Mouse (Mus musculus) bone marrow, adult 2 months (tissue): ENCODE measurements around the gene Chgb. TPM values are rescaled to one million over a fixed set of nuclear protein-coding genes. Genes with fewer than 3 reads are reported as not detected.

Experiments used
- H3K27ac ChIP-seq: fragments of 200-500 bp; 2 replicates; pipeline ENCODE4 v1.5.1; 2012; ENCODE audit warnings: low read depth, mild to moderate bottlenecking, control low read depth, inconsistent platforms, low read length; ENCODE audit not compliant: control insufficient read depth, poor library complexity, insufficient read depth
- H3K4me1 ChIP-seq: fragments of 200-500 bp; 2 replicates; pipeline ENCODE4 v1.6.1; 2011; ENCODE audit warnings: low read length; ENCODE audit not compliant: control insufficient read depth, insufficient read depth
- H3K4me3 ChIP-seq: fragments of 200-500 bp; replicated peaks from 2 replicates; pipeline ENCODE3; 2011; ENCODE audit warnings: mild to moderate bottlenecking, low read depth, low read length, control low read depth; ENCODE audit not compliant: control insufficient read depth
- CTCF ChIP-seq: fragments of 200-500 bp; IDR thresholded peaks from 2 replicates; pipeline ENCODE4 v1.5.1; 2011; ENCODE audit warnings: low read length, control low read depth; ENCODE audit not compliant: control insufficient read depth, insufficient read depth
- POLR2A ChIP-seq: fragments of 200-500 bp; IDR thresholded peaks from 2 replicates; pipeline ENCODE4 v1.6.1; 2011; ENCODE audit warnings: low read depth, mild to moderate bottlenecking, control low read depth, low read length, borderline replicate concordance; ENCODE audit not compliant: control insufficient read depth
- WGBS: fragments of 180-500 bp; shearing (Covaris S2); methylation state at CpG from one replicate; pipeline ENCODE4 v1.1.7; 2018; 5-methylcytosine and 5-hydroxymethylcytosine counted together
- polyA plus RNA-seq: library from polyadenylated mRNA; stranded (reverse); fragments of >200 nt; gene quantifications from 2 replicates; pipeline ENCODE4 v1.2.4, GENCODE M21; 2011; ENCODE audit warnings: low replicate concordance; ENCODE audit not compliant: missing spikeins, insufficient read depth, insufficient read length

Chgb gene
- polyA plus RNA-seq, 1 experiment: 1.3 TPM

GRCm38 (mm10) chr2:132751141-132752066 is 29.7 kb upstream of the Chgb start:
- 77% methylated on average over 15 of the region's 15 CpGs for WGBS

GRCm38 (mm10) chr2:132752398-132752797 is 28.7 kb upstream of the Chgb start:
- 81% methylated on average over 2 of the region's 2 CpGs for WGBS
- no peak for TF ChIP-seq POLR2A
- TF ChIP-seq CTCF: no peak
- H3K4me1 ChIP-seq: no peaks in the 10 kb centered on the region
- no peak overlapping the region for H3K4me3 ChIP-seq
- H3K27ac ChIP-seq: no peak overlapping the region

More at GRCm38 (mm10) chr2:132751141-132752066, 29.7 kb upstream of the Chgb start:
- no peak overlapping the region for H3K4me3 ChIP-seq
- no peaks in the 10 kb centered on the region for H3K4me1 ChIP-seq
- H3K27ac ChIP-seq: no peak overlapping the region
- TF ChIP-seq POLR2A (no peak), CTCF (no peak)

- no peak overlapping the region for H3K4me3 ChIP-seq
- H3K27ac ChIP-seq: no peak overlapping the region
- WGBS: 80% methylated on average over 3 of the region's 3 CpGs
- no peaks in the 10 kb centered on the region for H3K4me1 ChIP-seq
- no peak for TF ChIP-seq POLR2A
Observed at GRCm38 (mm10) chr2:132753137-132753536, 27.9 kb upstream of the Chgb start.

- Histone ChIP-seq H3K4me3 (no peak overlapping the region), H3K27ac (no peak overlapping the region), H3K4me1 (no peaks in the 10 kb centered on the region)
- WGBS: 74% methylated on average over 5 of the region's 5 CpGs
- TF ChIP-seq POLR2A (no peak), CTCF (no peak)
Observed at GRCm38 (mm10) chr2:132757911-132758310, 23.2 kb upstream of the Chgb start.

GRCm38 (mm10) chr2:132770822-132771221 is 10.3 kb upstream of the Chgb start:
- H3K27ac ChIP-seq: no peak overlapping the region
- TF ChIP-seq CTCF (no peak), POLR2A (no peak)
- 54% methylated on average over 1 of the region's 1 CpGs for WGBS
- H3K4me1 ChIP-seq: no peaks in the 10 kb centered on the region
- H3K4me3 ChIP-seq: no peak overlapping the region

GRCm38 (mm10) chr2:132781439-132782068 is 476 bp downstream of the Chgb start:
- no peak overlapping the region for H3K4me3 ChIP-seq
- H3K27ac ChIP-seq: no peak overlapping the region; the same call in 1 of the 2 replicates
- WGBS: 2% methylated on average over 39 of the region's 41 CpGs
- no peaks in the 10 kb centered on the region for H3K4me1 ChIP-seq
- TF ChIP-seq CTCF (no peak), POLR2A (no peak)

- TF ChIP-seq CTCF (no peak), POLR2A (no peak)
- 80% methylated on average over 6 of the region's 6 CpGs for WGBS
Observed at GRCm38 (mm10) chr2:132784039-132784438, 3.0 kb downstream of the Chgb start.

GRCm38 (mm10) chr2:132793441-132794203 is 12.5 kb downstream of the Chgb start:
- Histone ChIP-seq H3K4me1 (no peaks in the 10 kb centered on the region), H3K27ac (no peak overlapping the region), H3K4me3 (no peak overlapping the region)
- TF ChIP-seq POLR2A (no peak), CTCF (no peak)
- 71% methylated on average over 19 of the region's 19 CpGs for WGBS

More at GRCm38 (mm10) chr2:132784039-132784438, 3.0 kb downstream of the Chgb start:
- no peak overlapping the region for H3K4me3 ChIP-seq
- no peak overlapping the region for H3K27ac ChIP-seq
- H3K4me1 ChIP-seq: no peaks in the 10 kb centered on the region

- 77% methylated on average over 7 of the region's 7 CpGs for WGBS
- Histone ChIP-seq H3K4me3 (no peak overlapping the region), H3K4me1 (no peaks in the 10 kb centered on the region), H3K27ac (no peak overlapping the region)
- no peak for TF ChIP-seq POLR2A
- no peak for TF ChIP-seq CTCF
Observed at GRCm38 (mm10) chr2:132794204-132794586, 13.1 kb downstream of the Chgb start.
